ENCODE assay signal across 19 mouse cellular contexts in genomic region chrX:161743080-161743479, GRCm38 (mm10). TPM values are rescaled to one million over a fixed set of nuclear protein-coding genes. Genes with fewer than 3 reads are reported as not detected.
DNase-seq lines count a peak whose midpoint lies in the region; ATAC-seq and TF ChIP-seq lines count a peak whose summit lies in the region.
"Had no signal": no experiment of that assay in that cellular context is flagged by ENCODE, and none has a peak within 500 bp of the region (broad histone marks: within the 10 kb centered on the region; RNA-seq: fewer than 3 reads in every experiment).

No protein-coding gene starts in this region.

- no peaks in the 10 kb centered on the region; the same call in 1 of the 2 replicates for H3K27me3 ChIP-seq in intestine, postnatal 0 days (replicated peaks; ENCODE audit: control insufficient read depth, insufficient read depth, low read length)
- no peaks in the 10 kb centered on the region; the same call in 1 of the 2 replicates for H3K27me3 ChIP-seq in intestine, embryonic 16.5 days (replicated peaks; ENCODE audit: control insufficient read depth, insufficient read depth, low read length)
- H3K27me3 ChIP-seq: liver, embryonic 15.5 days had no signal

- H3K4me3 ChIP-seq in intestine, postnatal 0 days (ENCODE audit: low read depth, low read length), result no peak overlapping the region
- no peak overlapping the region for H3K4me3 ChIP-seq in intestine, embryonic 16.5 days (ENCODE audit: low read length)
- no peak overlapping the region for H3K4me3 ChIP-seq in lung, adult 2 months (replicated peaks; ENCODE audit: extremely low read depth, low read depth, low read length)
- no peak overlapping the region for H3K4me3 ChIP-seq in olfactory bulb, adult 2 months (ENCODE audit: insufficient read depth, low read depth, low read length)
- H3K4me3 ChIP-seq: forebrain, embryonic 12.5 days; liver, embryonic 15.5 days had no signal

- TF ChIP-seq POLR2A in lung, adult 2 months (IDR thresholded peaks at IDR 0.05; ENCODE audit: borderline replicate concordance, extremely low read depth, low read depth, low read length), result no peak
- TF ChIP-seq POLR2A in olfactory bulb, adult 2 months (IDR thresholded peaks at IDR 0.05; ENCODE audit: insufficient read depth, low read depth, low read length), result no peak

- H3K9ac ChIP-seq in intestine, postnatal 0 days (ENCODE audit: low read depth, low read length), result no peak overlapping the region
- H3K9ac ChIP-seq in intestine, embryonic 16.5 days (ENCODE audit: low read depth, low read length), result no peak overlapping the region
- H3K9ac ChIP-seq: forebrain, embryonic 12.5 days; liver, embryonic 15.5 days had no signal

- H3K4me1 ChIP-seq in intestine, postnatal 0 days (replicated peaks; ENCODE audit: control insufficient read depth, insufficient read depth, low read length), result no peaks in the 10 kb centered on the region
- no peaks in the 10 kb centered on the region for H3K4me1 ChIP-seq in intestine, embryonic 16.5 days (ENCODE audit: control insufficient read depth, insufficient read depth, low read length)
- H3K4me1 ChIP-seq in lung, adult 2 months (ENCODE audit: control insufficient read depth, insufficient read depth, low read length), result no peaks in the 10 kb centered on the region
- H3K4me1 ChIP-seq in olfactory bulb, adult 2 months (ENCODE audit: control insufficient read depth, insufficient read depth, low read length), result peaks cover 2% of the 10 kb centered on the region; the same call in 1 of the 2 replicates
- H3K4me1 ChIP-seq: forebrain, embryonic 12.5 days; liver, embryonic 15.5 days had no signal

- TF ChIP-seq CTCF in intestine, postnatal 0 days (IDR thresholded peaks at IDR 0.05; ENCODE audit: low read depth), result peak; percentile 44
- 0 out of 2 replicates have a peak, but pooled peaks have one; percentile 13 for TF ChIP-seq CTCF in lung, adult 2 months (IDR thresholded peaks at IDR 0.05; ENCODE audit: insufficient read depth, low read length)
- no peak for TF ChIP-seq CTCF in olfactory bulb, adult 2 months (IDR thresholded peaks at IDR 0.05; ENCODE audit: insufficient read depth, low read depth, low read length)

- DNase-seq in lung, adult 2 months, result no peak
- DNase-seq in lung, postnatal 14 days, result no peak
- peak; percentile 1 for DNase-seq in R1 (ENCODE audit: low read depth, low spot score)
- no peak for DNase-seq in testis, postnatal 10 days (ENCODE audit: low spot score)
- DNase-seq in cerebellum, postnatal 4 days (ENCODE audit: low spot score in 2 of 2), result no peak
- DNase-seq: cerebellum, adult 18-20 months; embryo, embryonic 11 days; heart, postnatal 4 days; kidney, postnatal 10 days; retina, postnatal 1 day; thymus, postnatal 4 days had no signal

- no peaks in the 10 kb centered on the region for H3K9me3 ChIP-seq in intestine, postnatal 0 days (ENCODE audit: control insufficient read depth)
- no peaks in the 10 kb centered on the region for H3K9me3 ChIP-seq in intestine, embryonic 16.5 days (ENCODE audit: control insufficient read depth, low read length)
- H3K9me3 ChIP-seq: forebrain, embryonic 12.5 days; liver, embryonic 15.5 days had no signal

- no peak overlapping the region for H3K27ac ChIP-seq in intestine, postnatal 0 days (ENCODE audit: low read depth, low read length)
- no peak overlapping the region for H3K27ac ChIP-seq in intestine, embryonic 16.5 days (ENCODE audit: low read length)
- peak overlapping the region; percentile 37; the same call in 1 of the 2 replicates for H3K27ac ChIP-seq in olfactory bulb, adult 2 months (ENCODE audit: insufficient read depth, low read depth, low read length)
- H3K27ac ChIP-seq: forebrain, embryonic 12.5 days; liver, embryonic 15.5 days had no signal

- 62% methylated on average over 3 of the region's 3 CpGs for WGBS in intestine, postnatal 0 days
- WGBS in intestine, embryonic 16.5 days, result 70% methylated on average over 3 of the region's 3 CpGs
- 53% methylated on average over 3 of the region's 3 CpGs for WGBS in lung, adult 2 months
- WGBS in olfactory bulb, adult 2 months, result 37% methylated on average over 3 of the region's 3 CpGs

- no peak for ATAC-seq in intestine, postnatal 0 days
- no peak for ATAC-seq in intestine, embryonic 16.5 days
- ATAC-seq: CD4-positive, CD25-positive, alpha-beta regulatory T cell, adult 4 months; Patski had no signal

- H3K4me2 ChIP-seq in intestine, postnatal 0 days (replicated peaks; ENCODE audit: low read depth), result no peak overlapping the region
- no peak overlapping the region for H3K4me2 ChIP-seq in intestine, embryonic 16.5 days (ENCODE audit: low read depth, low read length)
- H3K4me2 ChIP-seq: forebrain, embryonic 12.5 days; heart, embryonic 11.5 days; liver, embryonic 15.5 days had no signal

- no peaks in the 10 kb centered on the region for H3K36me3 ChIP-seq in intestine, postnatal 0 days (ENCODE audit: control insufficient read depth, insufficient read depth)
- no peaks in the 10 kb centered on the region for H3K36me3 ChIP-seq in intestine, embryonic 16.5 days (ENCODE audit: control insufficient read depth, insufficient read depth, low read length)
- H3K36me3 ChIP-seq: forebrain, embryonic 12.5 days; liver, embryonic 15.5 days had no signal

RNA-seq across cellular contexts. Expression of gene Rai2, which starts 26.2 kb away (rescaled TPM):
- polyA plus RNA-seq in intestine, postnatal 0 days (2015; fragmentation: Nextera tagmentation; extraction: Ambion mirVana), result 4.4 and 5.0 TPM in 2 replicates
- polyA plus RNA-seq in intestine, embryonic 16.5 days (2015; fragmentation: Nextera tagmentation; extraction: Ambion mirVana), result 10.1 and 10.2 TPM in 2 replicates
- 8.4 and 8.6 TPM in 2 replicates for polyA plus RNA-seq in lung, adult 2 months (2012; rRNA removed)
- not detected in 2 replicates for polyA plus RNA-seq in olfactory bulb, adult 2 months (2012; ENCODE audit: insufficient read depth, insufficient read length, low replicate concordance, missing spikeins)
- polyA plus RNA-seq: CD4-positive, CD25-positive, alpha-beta regulatory T cell, adult 4 months; Patski had no signal
